Mouse (Mus musculus): ENCODE results near the gene Il19. TPM values are rescaled to one million over a fixed set of nuclear protein-coding genes. Genes with fewer than 3 reads are reported as not detected.

The Il19 gene
- total RNA-seq, 2 experiments from 2014 or later: not detected

DNA sequence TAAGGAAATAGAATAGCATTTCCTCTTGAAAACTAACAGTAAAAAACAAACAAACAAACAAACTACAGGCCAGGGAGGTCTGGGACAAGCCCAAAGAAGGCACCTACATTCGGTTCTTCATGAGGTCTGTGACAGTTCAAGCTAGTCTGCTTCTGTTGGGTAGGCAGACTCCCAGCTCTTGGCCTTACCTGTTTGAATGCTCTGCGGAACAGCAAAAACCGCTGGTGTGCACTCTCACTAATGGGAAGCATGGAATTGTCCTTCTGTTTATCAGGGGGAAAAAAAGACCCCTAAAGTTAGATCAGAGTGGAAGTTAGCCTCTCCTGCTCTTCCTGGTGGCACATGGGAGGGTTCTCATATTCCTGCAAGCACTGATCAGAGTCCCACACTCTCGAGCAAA lies 56.8 kb downstream of the Il19 start:
- ATAC-seq (replicated peaks; ENCODE audit: low FRiP score, poor library complexity, severe bottlenecking): no peak

Other genes with a start within 250 kb of the Il19 start
- gene Gm29427, start 224.3 kb downstream of the Il19 start, total RNA-seq (2015; ENCODE audit: low replicate concordance): not detected in 2 replicates
- not detected in 2 replicates for gene Gm29427, start 224.3 kb downstream of the Il19 start, total RNA-seq (2017; ENCODE audit: low replicate concordance)
- gene Yod1, start 222.8 kb downstream of the Il19 start, total RNA-seq (2015; ENCODE audit: low replicate concordance): 54.8 and 88.0 TPM in 2 replicates
- gene Yod1, start 222.8 kb downstream of the Il19 start, total RNA-seq (2017; ENCODE audit: low replicate concordance): 53.1 and 58.8 TPM in 2 replicates
- 23.5 and 26.7 TPM in 2 replicates for gene Pfkfb2, start 210.9 kb downstream of the Il19 start, total RNA-seq (2015; ENCODE audit: low replicate concordance)
- 38.4 and 45.7 TPM in 2 replicates for gene Pfkfb2, start 210.9 kb downstream of the Il19 start, total RNA-seq (2017; ENCODE audit: low replicate concordance)
- gene AA986860, start 208.1 kb downstream of the Il19 start, total RNA-seq (2015; ENCODE audit: low replicate concordance): 8.6 and 11.3 TPM in 2 replicates
- gene AA986860, start 208.1 kb downstream of the Il19 start, total RNA-seq (2017; ENCODE audit: low replicate concordance): 8.0 and 9.4 TPM in 2 replicates
- not detected in 2 replicates for gene Fcamr, start 139.2 kb downstream of the Il19 start, total RNA-seq (2015; ENCODE audit: low replicate concordance)
- not detected in 2 replicates for gene Fcamr, start 139.2 kb downstream of the Il19 start, total RNA-seq (2017; ENCODE audit: low replicate concordance)
- not detected in 2 replicates for gene Pigr, start 113.4 kb downstream of the Il19 start, total RNA-seq (2015; ENCODE audit: low replicate concordance)
- gene Pigr, start 113.4 kb downstream of the Il19 start, total RNA-seq (2017; ENCODE audit: low replicate concordance): not detected in 2 replicates
- gene Fcmr, start 74.4 kb downstream of the Il19 start, total RNA-seq (2015; ENCODE audit: low replicate concordance): 11.2 and 16.3 TPM in 2 replicates
- 4.7 and 9.2 TPM in 2 replicates for gene Fcmr, start 74.4 kb downstream of the Il19 start, total RNA-seq (2017; ENCODE audit: low replicate concordance)
- not detected in 2 replicates for gene Il24, start 52.7 kb downstream of the Il19 start, total RNA-seq (2015; ENCODE audit: low replicate concordance)
- gene Il24, start 52.7 kb downstream of the Il19 start, total RNA-seq (2017; ENCODE audit: low replicate concordance): not detected in 2 replicates
- not detected in 2 replicates for gene Il20, start 28.7 kb downstream of the Il19 start, total RNA-seq (2015; ENCODE audit: low replicate concordance)
- gene Il20, start 28.7 kb downstream of the Il19 start, total RNA-seq (2017; ENCODE audit: low replicate concordance): not detected in 2 replicates
- not detected in 2 replicates for gene Il10, start 79.7 kb upstream of the Il19 start, total RNA-seq (2015; ENCODE audit: low replicate concordance)
- not detected in 2 replicates for gene Il10, start 79.7 kb upstream of the Il19 start, total RNA-seq (2017; ENCODE audit: low replicate concordance)
- gene Mapkapk2, start 157.7 kb upstream of the Il19 start, total RNA-seq (2015; ENCODE audit: low replicate concordance): 30.3 and 36.9 TPM in 2 replicates
- 16.0 and 23.2 TPM in 2 replicates for gene Mapkapk2, start 157.7 kb upstream of the Il19 start, total RNA-seq (2017; ENCODE audit: low replicate concordance)
- gene Dyrk3, start 198.2 kb upstream of the Il19 start, total RNA-seq (2015; ENCODE audit: low replicate concordance): 25.2 and 25.9 TPM in 2 replicates
- 14.4 and 23.5 TPM in 2 replicates for gene Dyrk3, start 198.2 kb upstream of the Il19 start, total RNA-seq (2017; ENCODE audit: low replicate concordance)
- gene Eif2d, start 213.1 kb upstream of the Il19 start, total RNA-seq (2015; ENCODE audit: low replicate concordance): 28.1 and 29.6 TPM in 2 replicates
- gene Eif2d, start 213.1 kb upstream of the Il19 start, total RNA-seq (2017; ENCODE audit: low replicate concordance): 14.4 and 19.4 TPM in 2 replicates